Mouse (Mus musculus): ENCODE results near the gene Pcdh20. TPM values are rescaled to one million over a fixed set of nuclear protein-coding genes. Genes with fewer than 3 reads are reported as not detected.

Pcdh20 gene
- 1.8 and 2.0 TPM in 2 replicates for polyA plus RNA-seq (2015; fragmentation: Nextera tagmentation; extraction: Ambion mirVana)

DNA sequence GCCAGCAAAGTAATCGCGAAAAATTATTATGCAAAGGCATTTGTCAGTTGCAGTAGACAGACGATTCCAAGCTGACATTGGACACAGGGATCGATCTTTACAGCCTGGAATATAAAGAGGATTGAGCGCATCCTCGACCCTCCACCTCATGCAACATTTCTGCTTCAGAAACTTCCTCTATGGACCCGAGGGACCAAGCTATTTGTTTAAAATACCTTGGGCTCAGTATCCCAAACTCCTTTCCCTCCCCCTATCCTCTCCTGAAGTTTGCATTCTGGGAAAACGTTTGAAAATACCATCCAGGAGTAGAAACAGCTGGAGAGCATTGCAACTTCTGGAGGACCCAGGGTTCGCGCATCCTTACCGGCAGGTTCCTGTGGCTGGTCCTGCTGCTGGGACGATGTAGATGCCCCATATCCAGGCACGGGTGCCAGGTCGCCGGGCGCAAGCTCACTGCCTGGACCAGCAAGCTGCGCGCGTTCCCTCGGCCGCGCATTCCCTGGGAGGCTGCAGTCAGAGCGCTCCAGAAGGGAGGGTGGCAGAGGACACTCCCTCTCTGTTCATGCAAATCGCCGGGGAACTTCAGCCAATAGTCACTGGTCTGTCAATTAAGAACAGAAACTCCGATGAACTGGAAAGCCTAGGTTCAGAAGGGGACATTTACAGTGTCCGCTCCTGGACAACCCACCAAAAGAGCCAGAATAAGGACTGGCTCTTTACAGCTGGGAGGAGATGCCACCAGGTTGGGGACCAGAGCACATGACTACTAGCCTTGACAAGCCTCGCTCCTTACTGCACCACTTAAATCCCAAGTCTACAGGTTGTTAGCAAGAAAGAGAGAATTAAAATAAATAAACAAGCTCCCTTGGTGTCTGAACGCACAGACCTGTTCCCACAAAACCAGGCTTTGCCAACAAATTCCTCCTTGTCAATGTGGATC is at the start of gene Pcdh20:
Pcdh20 (minus strand) TSS at position 902 of the 940 bp plus-strand sequence.
- WGBS, result 2% methylated on average over 29 of the region's 29 CpGs
- peak within 1 kb of the TSS; percentile 96 for H3K4me2 ChIP-seq
- no peaks in the 10 kb centered on the region for H3K9me3 ChIP-seq
- no peaks in the 10 kb centered on the region for H3K36me3 ChIP-seq
- peaks cover 20% of the 10 kb centered on the region for H3K4me1 ChIP-seq (replicated peaks)
- ATAC-seq (ENCODE audit: low read depth), result peak; percentile 84
- H3K27me3 ChIP-seq, result peaks cover 13% of the 10 kb centered on the region
- H3K27ac ChIP-seq (replicated peaks), result no peak within 1 kb of the TSS
- peak within 1 kb of the TSS; percentile 67 for H3K9ac ChIP-seq
- peak within 1 kb of the TSS; percentile 52 for H3K4me3 ChIP-seq

DNA sequence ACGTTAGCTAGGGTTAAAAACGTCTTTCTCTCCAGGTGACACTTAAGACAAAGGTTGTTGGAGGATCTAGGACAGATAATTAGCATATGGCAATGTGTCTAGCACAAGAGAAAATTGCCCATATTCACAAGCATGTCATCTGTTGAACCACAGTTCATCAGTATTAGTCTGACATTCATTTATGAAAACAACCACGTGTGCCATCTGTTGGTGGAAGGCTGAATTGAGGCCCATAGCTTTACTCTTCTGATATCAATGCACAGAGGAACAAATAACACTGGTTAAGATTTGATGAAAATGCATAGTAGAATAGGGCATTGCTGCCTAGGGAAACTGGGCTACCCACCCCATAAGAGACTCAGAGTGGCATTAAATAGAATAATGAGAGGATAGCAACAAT is 8.7 kb upstream of the Pcdh20 start:
- Histone ChIP-seq H3K4me1 (replicated peaks) (no peaks in the 10 kb centered on the region), H3K36me3 (no peaks in the 10 kb centered on the region), H3K9ac (no peak overlapping the region), H3K9me3 (no peaks in the 10 kb centered on the region), H3K4me3 (no peak overlapping the region), H3K27ac (replicated peaks) (no peak overlapping the region), H3K27me3 (no peaks in the 10 kb centered on the region), H3K4me2 (no peak overlapping the region)
- WGBS, result 59% methylated on average over 3 of the region's 3 CpGs
- no peak for ATAC-seq (ENCODE audit: low read depth)

DNA sequence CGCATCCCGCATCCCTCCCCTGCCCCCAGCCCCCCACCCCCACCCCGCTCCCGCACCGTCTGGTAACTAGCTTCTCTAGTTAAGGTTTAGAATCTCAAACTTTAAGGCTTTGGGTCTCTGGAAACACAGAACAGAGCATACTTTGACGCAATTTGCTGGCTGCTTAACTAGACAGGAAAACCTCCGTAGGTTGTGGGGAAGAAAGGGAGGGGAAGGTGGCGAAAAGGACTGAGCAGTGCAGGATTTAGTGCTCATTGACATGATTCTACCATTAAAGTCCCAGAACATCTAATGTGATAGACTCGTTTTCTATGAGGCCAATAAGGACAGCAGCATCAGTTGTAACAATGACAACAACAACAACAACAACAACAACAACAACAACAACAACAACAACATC is 1.2 kb downstream of the Pcdh20 start:
- 1% methylated on average over 9 of the region's 9 CpGs for WGBS
- H3K27ac ChIP-seq (replicated peaks), result no peak overlapping the region
- H3K36me3 ChIP-seq, result no peaks in the 10 kb centered on the region
- peak overlapping the region; percentile 67 for H3K9ac ChIP-seq
- ATAC-seq (ENCODE audit: low read depth), result peak; percentile 16; the same call in 1 of the 2 replicates
- peaks cover 20% of the 10 kb centered on the region for H3K4me1 ChIP-seq (replicated peaks)
- peak overlapping the region; percentile 52 for H3K4me3 ChIP-seq
- H3K27me3 ChIP-seq, result peaks cover 13% of the 10 kb centered on the region
- H3K9me3 ChIP-seq, result no peaks in the 10 kb centered on the region
- peak overlapping the region; percentile 96 for H3K4me2 ChIP-seq

DNA sequence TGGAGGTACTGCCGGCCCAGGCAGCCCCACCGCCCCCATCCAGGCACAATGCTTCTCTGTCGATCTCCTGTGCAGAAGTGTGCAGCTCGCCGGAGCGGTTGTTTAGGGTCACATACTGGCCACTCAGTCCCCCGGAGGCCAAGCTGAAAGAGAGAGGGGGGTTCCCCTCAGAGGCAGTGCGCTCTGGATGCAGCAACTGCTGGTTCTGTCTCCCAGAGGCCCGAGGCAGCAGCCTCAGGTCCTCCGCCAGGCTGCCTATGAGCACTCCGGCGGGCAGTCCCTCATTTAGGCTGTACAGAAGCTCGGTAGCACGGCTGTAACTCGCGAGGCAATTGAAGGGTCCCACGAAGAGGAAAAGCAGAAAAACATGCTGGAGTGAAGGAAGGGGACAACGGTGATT is 1.8 kb downstream of the Pcdh20 start:
- WGBS, result 1% methylated on average over 18 of the region's 18 CpGs
- no peak overlapping the region for H3K27ac ChIP-seq (replicated peaks)

DNA sequence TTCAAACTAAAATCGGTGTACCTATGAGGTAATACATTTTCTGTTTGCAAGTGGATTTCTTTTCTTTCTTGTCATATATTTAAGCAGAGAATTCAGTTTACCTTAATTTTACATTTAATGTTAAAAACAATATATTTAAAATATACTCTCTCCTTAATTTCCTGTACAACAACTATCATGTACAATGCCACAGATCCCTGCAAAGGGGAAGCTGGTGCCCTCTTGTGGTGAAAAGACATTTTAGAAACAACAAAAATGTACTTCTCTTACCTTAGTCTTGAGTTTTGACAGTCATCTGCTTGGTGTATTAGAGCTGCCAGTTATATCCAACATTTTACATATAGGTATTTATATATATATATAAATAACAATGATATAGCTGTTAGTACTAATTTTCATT is 4.8 kb downstream of the Pcdh20 start:
- ATAC-seq (ENCODE audit: low read depth), result no peak
- no peak overlapping the region for H3K4me2 ChIP-seq
- WGBS, result 98% methylated on average over 1 of the region's 1 CpGs

More for the DNA sequence above, 1.8 kb downstream of the Pcdh20 start:
- Histone ChIP-seq H3K9ac (peak overlapping the region; percentile 67), H3K4me1 (replicated peaks) (peaks cover 20% of the 10 kb centered on the region), H3K4me2 (peak overlapping the region; percentile 96), H3K27me3 (peaks cover 13% of the 10 kb centered on the region), H3K36me3 (no peaks in the 10 kb centered on the region), H3K9me3 (no peaks in the 10 kb centered on the region), H3K4me3 (peak overlapping the region; percentile 52)
- ATAC-seq (ENCODE audit: low read depth), result peak; percentile 76

DNA sequence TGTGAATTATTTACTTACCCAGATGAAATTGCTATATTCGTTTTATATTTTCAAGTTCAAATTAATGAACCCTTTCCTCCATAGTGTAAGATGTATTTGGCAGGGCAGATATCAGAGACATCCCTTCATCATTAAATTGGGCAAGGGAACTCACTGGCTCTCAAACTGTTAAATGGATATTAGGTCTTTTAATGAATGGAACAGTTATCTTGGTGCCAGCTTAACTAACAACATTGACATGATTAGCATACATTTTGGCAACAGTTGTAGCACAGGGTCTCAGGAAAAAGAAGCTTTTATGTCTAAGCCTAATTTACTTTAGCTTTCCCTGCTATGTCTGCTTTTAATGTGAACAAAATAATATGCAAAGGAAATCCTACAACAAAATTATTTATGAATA is 6.8 kb downstream of the Pcdh20 start:
- no peak overlapping the region for H3K9ac ChIP-seq
- WGBS, result 75% methylated on average over 1 of the region's 1 CpGs
- H3K27me3 ChIP-seq, result peaks cover 13% of the 10 kb centered on the region
- H3K4me3 ChIP-seq, result no peak overlapping the region
- H3K4me1 ChIP-seq (replicated peaks), result peaks cover 2% of the 10 kb centered on the region; the same call in 1 of the 2 replicates
- no peak overlapping the region for H3K4me2 ChIP-seq
- H3K27ac ChIP-seq (replicated peaks), result no peak overlapping the region
- no peaks in the 10 kb centered on the region for H3K36me3 ChIP-seq
- H3K9me3 ChIP-seq, result no peaks in the 10 kb centered on the region
- ATAC-seq (ENCODE audit: low read depth), result no peak

More for the DNA sequence above, 4.8 kb downstream of the Pcdh20 start:
- H3K9ac ChIP-seq, result no peak overlapping the region
- no peaks in the 10 kb centered on the region for H3K36me3 ChIP-seq
- H3K9me3 ChIP-seq, result no peaks in the 10 kb centered on the region
- H3K27me3 ChIP-seq, result peaks cover 13% of the 10 kb centered on the region
- H3K4me3 ChIP-seq, result no peak overlapping the region
- H3K27ac ChIP-seq (replicated peaks), result no peak overlapping the region
- peaks cover 20% of the 10 kb centered on the region for H3K4me1 ChIP-seq (replicated peaks)

DNA sequence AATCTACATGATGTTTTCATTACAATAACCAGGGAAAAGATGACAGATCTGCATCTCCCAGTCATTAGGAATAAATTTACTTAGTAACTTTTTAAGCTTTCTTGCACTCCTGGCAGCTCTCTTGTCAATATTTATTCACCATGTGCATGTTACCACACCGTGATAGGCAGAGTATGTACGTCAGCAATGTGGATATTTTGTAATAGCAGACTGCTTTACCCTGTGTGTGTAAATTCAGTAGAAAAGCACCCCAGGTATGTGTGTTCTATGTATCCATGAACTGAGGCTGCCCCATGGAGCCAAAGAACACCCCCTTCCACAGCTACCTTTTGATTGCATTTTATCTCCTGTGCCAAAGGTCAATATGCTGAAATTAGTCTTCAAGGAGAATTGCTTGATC is 7.8 kb downstream of the Pcdh20 start:
- 86% methylated on average over 2 of the region's 2 CpGs for WGBS
- no peaks in the 10 kb centered on the region for H3K4me1 ChIP-seq (replicated peaks)
- no peak for ATAC-seq (ENCODE audit: low read depth)
- H3K9ac ChIP-seq, result no peak overlapping the region
- H3K27ac ChIP-seq (replicated peaks), result no peak overlapping the region
- H3K36me3 ChIP-seq, result no peaks in the 10 kb centered on the region
- no peak overlapping the region for H3K4me2 ChIP-seq
- peaks cover 6% of the 10 kb centered on the region; the same call in 1 of the 2 replicates for H3K27me3 ChIP-seq
- no peaks in the 10 kb centered on the region for H3K9me3 ChIP-seq
- H3K4me3 ChIP-seq, result no peak overlapping the region

DNA sequence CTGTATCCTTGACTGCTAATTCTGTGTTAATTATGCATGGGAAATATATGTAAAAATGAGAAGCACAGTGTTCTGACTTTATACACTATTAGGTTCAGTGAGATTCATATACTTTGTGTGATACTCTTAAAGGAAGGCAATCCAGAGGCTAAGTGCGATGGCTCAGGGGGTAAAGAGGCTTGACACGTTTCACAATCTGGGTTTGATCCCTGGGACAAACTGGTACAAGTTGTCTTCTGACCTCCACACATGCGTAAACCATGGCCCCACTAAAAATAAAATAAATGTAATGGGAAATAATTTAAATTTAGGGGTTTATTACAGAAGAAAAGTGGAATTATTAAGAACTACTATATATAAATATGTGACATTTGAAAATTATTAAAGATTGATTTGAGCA is 8.3 kb downstream of the Pcdh20 start:
- Histone ChIP-seq H3K4me1 (replicated peaks) (no peaks in the 10 kb centered on the region), H3K4me2 (no peak overlapping the region), H3K9me3 (no peaks in the 10 kb centered on the region), H3K4me3 (no peak overlapping the region), H3K36me3 (no peaks in the 10 kb centered on the region), H3K27me3 (peaks cover 5% of the 10 kb centered on the region; the same call in 1 of the 2 replicates), H3K27ac (replicated peaks) (no peak overlapping the region), H3K9ac (no peak overlapping the region)
- WGBS, result 87% methylated on average over 3 of the region's 3 CpGs
- no peak for ATAC-seq (ENCODE audit: low read depth)

DNA sequence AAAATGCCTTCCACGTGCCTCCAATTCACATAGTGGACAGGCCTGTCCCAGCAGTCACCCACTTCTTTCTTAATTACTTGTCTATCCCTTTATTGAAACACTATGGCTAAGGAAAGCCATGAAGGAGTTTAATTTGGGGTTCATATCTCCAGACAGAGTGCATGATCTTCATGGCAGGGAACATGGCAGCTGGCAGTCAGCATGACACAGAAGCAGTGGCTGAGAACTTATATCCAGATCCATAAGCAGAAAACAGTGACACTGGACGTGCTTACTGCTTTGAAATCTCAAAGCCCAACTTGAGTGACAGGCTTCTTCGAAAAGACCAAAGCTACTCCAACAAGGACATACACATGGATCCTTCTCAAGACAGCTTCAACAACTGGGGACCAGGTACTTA is 10.5 kb downstream of the Pcdh20 start:
- Histone ChIP-seq H3K9me3 (no peaks in the 10 kb centered on the region), H3K4me1 (replicated peaks) (no peaks in the 10 kb centered on the region), H3K36me3 (no peaks in the 10 kb centered on the region), H3K4me3 (no peak overlapping the region), H3K27ac (replicated peaks) (no peak overlapping the region), H3K27me3 (no peaks in the 10 kb centered on the region), H3K4me2 (no peak overlapping the region), H3K9ac (no peak overlapping the region)
- WGBS, result 83% methylated on average over 3 of the region's 3 CpGs
- ATAC-seq (ENCODE audit: low read depth), result no peak

DNA sequence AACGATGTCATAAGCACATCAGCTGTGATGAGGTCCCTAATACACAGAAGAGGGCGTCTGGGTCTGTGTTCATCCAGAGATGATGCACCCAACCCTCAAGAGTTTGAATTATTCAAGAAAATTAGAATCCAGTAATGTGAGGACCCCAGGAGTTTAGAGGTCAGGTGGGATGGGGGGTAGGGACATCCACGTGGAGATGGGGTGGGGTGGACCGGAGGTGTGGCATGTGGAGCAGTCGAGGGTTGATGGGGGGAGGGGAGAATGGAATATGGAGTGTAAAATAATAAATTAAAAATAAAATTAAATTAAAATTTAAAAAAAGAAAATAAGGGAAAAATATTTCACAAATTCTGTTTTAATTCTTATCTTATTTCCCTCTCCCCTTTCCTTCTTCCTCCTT is 27.9 kb downstream of the Pcdh20 start:
- Histone ChIP-seq H3K27me3 (no peaks in the 10 kb centered on the region), H3K9me3 (no peaks in the 10 kb centered on the region), H3K27ac (replicated peaks) (no peak overlapping the region), H3K9ac (no peak overlapping the region), H3K4me1 (replicated peaks) (no peaks in the 10 kb centered on the region), H3K36me3 (no peaks in the 10 kb centered on the region), H3K4me2 (no peak overlapping the region), H3K4me3 (no peak overlapping the region)
- WGBS, result 69% methylated on average over 5 of the region's 5 CpGs
- ATAC-seq (ENCODE audit: low read depth), result no peak

DNA sequence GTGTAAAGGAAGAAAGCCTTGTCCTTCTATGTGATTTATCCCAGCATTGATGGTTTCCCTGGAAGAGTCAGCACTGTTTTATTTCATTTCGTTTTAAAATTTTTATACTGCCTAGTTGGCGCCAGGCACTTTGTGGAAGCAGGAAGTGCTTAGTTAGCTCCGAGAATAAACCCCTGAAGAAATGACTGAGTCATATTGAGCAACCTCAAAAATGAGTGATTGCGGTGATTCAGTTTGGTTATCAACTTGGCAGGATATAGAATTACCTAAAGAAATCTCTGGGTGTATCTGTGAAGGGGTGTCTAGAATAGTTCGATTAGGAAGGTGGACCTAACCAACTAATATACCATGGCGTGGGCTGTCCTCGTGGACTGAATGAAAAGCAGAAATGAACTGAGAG is 41.8 kb downstream of the Pcdh20 start:
- H3K4me3 ChIP-seq, result no peak overlapping the region
- no peaks in the 10 kb centered on the region for H3K27me3 ChIP-seq
- WGBS, result 90% methylated on average over 7 of the region's 7 CpGs
- ATAC-seq (ENCODE audit: low read depth), result no peak
- H3K27ac ChIP-seq (replicated peaks), result no peak overlapping the region
- no peak overlapping the region for H3K4me2 ChIP-seq
- H3K36me3 ChIP-seq, result no peaks in the 10 kb centered on the region
- H3K4me1 ChIP-seq (replicated peaks), result no peaks in the 10 kb centered on the region
- H3K9me3 ChIP-seq, result no peaks in the 10 kb centered on the region
- H3K9ac ChIP-seq, result no peak overlapping the region

DNA sequence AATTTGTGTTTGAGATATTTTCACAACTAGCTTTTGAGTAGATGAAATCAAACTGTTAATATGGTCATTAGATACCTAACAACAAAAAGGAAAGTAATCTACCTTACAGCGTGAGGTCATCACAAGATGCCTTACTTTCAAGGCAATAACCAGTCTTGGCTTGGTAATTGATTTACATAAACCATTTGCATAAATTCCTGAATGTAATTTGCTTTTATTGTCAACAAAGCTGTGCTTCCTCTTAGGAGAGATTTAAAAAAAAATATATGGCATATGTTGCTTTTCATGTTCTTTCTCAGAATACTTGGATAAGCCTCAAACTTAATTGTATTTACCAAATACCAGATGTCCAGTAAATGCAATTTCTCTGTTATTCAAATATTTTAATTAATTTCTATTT is 43.8 kb downstream of the Pcdh20 start:
- Histone ChIP-seq H3K9me3 (no peaks in the 10 kb centered on the region), H3K27ac (replicated peaks) (no peak overlapping the region), H3K9ac (no peak overlapping the region), H3K4me2 (no peak overlapping the region), H3K4me3 (no peak overlapping the region), H3K27me3 (no peaks in the 10 kb centered on the region), H3K4me1 (replicated peaks) (no peaks in the 10 kb centered on the region), H3K36me3 (no peaks in the 10 kb centered on the region)
- 75% methylated on average over 1 of the region's 1 CpGs for WGBS
- ATAC-seq (ENCODE audit: low read depth), result no peak
